Mouse (Mus musculus): ENCODE results near the gene Chn2. TPM values are rescaled to one million over a fixed set of nuclear protein-coding genes. Genes with fewer than 3 reads are reported as not detected.

Chn2 gene
- polyA plus RNA-seq, 1 experiment from 2014 or later = 6.2 TPM

DNA sequence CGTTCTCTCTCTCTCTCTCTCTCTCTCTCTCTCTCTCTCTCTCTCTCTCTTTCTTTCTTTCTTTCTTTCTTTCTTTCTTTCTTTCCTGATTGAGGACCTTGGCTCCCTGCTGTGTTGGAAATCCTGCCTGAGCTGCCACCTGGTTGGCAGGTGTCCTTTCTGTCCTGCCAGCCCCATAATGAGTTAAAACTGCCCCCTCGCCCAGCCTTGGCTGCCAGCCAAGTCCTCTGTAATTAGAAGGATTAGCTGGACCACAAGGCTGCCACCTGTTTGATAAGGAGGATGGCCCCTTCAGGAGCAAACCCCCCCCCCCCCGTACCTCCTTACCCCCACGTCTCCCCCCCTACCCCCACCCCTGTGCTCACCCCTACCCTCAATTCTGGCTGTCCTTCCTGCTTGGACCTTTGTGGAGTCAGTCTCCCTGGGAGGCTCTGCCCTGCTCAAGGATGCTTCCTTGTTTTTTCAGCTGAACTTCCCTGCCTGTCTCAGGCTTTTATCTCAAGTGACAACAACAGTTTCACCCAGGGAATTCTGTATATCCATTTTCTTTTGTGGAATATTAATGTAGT is 72.1 kb downstream of the Chn2 start:
- Histone ChIP-seq H3K9me3 (replicated peaks; ENCODE audit: control insufficient read depth, low read length) (no peaks in the 10 kb centered on the region), H3K4me1 (ENCODE audit: control insufficient read depth, insufficient read depth, low read length) (peaks cover 7% of the 10 kb centered on the region), H3K36me3 (ENCODE audit: control insufficient read depth, insufficient read depth, low read length) (no peaks in the 10 kb centered on the region), H3K27me3 (ENCODE audit: control insufficient read depth, insufficient read depth, low read length) (no peaks in the 10 kb centered on the region), H3K27ac (ENCODE audit: low read depth, low read length) (no peak overlapping the region), H3K4me3 (ENCODE audit: low read depth, low read length) (no peak overlapping the region), H3K4me2 (no peak overlapping the region), H3K9ac (ENCODE audit: low read depth, low read length) (no peak overlapping the region)
- 15% methylated on average over 4 of the region's 4 CpGs for WGBS (ENCODE audit: insufficient replicate concordance)
- no peak for ATAC-seq (replicated peaks; ENCODE audit: insufficient number of reproducible peaks, low FRiP score, low TSS enrichment)

DNA sequence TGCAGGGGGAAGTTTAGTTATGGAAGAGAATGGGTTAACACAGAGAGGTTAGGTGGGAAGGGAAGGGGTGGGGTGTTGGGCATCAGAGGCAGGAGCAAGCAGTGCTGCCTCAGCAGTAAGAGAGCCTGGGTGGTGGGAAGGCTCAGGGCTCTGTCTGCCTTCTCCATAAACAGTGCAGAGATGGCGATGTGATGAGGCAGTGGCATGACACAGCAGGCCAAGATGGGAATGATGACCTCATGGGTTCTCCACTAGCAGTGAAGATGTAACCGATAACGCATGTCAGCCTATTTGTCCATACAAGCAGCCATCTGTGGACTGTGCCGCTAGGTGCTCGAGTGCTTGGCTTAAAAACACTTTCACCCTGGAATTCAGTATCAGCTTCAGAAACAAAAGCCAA is 74.0 kb downstream of the Chn2 start:
- H3K4me1 ChIP-seq (ENCODE audit: control insufficient read depth, insufficient read depth, low read length) = peaks cover 7% of the 10 kb centered on the region
- H3K36me3 ChIP-seq (ENCODE audit: control insufficient read depth, insufficient read depth, low read length) = no peaks in the 10 kb centered on the region
- no peak overlapping the region for H3K9ac ChIP-seq (ENCODE audit: low read depth, low read length)
- 72% methylated on average over 5 of the region's 5 CpGs for WGBS (ENCODE audit: insufficient replicate concordance)
- no peaks in the 10 kb centered on the region for H3K27me3 ChIP-seq (ENCODE audit: control insufficient read depth, insufficient read depth, low read length)
- H3K4me3 ChIP-seq (ENCODE audit: low read depth, low read length) = no peak overlapping the region
- H3K9me3 ChIP-seq (replicated peaks; ENCODE audit: control insufficient read depth, low read length) = no peaks in the 10 kb centered on the region
- H3K27ac ChIP-seq (ENCODE audit: low read depth, low read length) = no peak overlapping the region
- no peak overlapping the region for H3K4me2 ChIP-seq
- no peak for ATAC-seq (replicated peaks; ENCODE audit: insufficient number of reproducible peaks, low FRiP score, low TSS enrichment)

DNA sequence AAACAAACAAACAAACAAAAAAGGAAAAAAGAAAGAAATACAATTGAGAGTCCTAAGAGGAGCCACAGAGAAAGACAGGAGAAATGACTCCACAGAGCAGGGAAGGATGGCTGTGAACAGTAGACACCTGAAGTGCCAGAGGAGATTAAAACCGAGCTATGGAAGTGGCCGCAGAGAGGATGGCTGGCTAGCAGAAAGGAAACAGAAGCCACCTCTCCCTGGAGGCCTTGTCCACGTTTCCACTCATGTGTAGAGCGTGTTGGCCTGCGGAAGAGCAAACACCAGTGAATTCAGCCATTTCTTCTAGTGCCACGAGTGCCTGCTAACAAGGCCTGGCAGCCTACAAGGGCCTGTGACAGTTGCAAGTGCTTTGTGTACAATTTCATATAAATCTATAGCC is 75.1 kb downstream of the Chn2 start:
- no peaks in the 10 kb centered on the region for H3K9me3 ChIP-seq (replicated peaks; ENCODE audit: control insufficient read depth, low read length)
- no peak overlapping the region for H3K9ac ChIP-seq (ENCODE audit: low read depth, low read length)
- no peak overlapping the region for H3K4me2 ChIP-seq
- 79% methylated on average over 6 of the region's 6 CpGs for WGBS (ENCODE audit: insufficient replicate concordance)
- ATAC-seq (replicated peaks; ENCODE audit: insufficient number of reproducible peaks, low FRiP score, low TSS enrichment) = no peak
- H3K4me1 ChIP-seq (ENCODE audit: control insufficient read depth, insufficient read depth, low read length) = peaks cover 7% of the 10 kb centered on the region
- no peak overlapping the region for H3K27ac ChIP-seq (ENCODE audit: low read depth, low read length)
- H3K36me3 ChIP-seq (ENCODE audit: control insufficient read depth, insufficient read depth, low read length) = no peaks in the 10 kb centered on the region
- H3K27me3 ChIP-seq (ENCODE audit: control insufficient read depth, insufficient read depth, low read length) = no peaks in the 10 kb centered on the region
- H3K4me3 ChIP-seq (ENCODE audit: low read depth, low read length) = no peak overlapping the region

DNA sequence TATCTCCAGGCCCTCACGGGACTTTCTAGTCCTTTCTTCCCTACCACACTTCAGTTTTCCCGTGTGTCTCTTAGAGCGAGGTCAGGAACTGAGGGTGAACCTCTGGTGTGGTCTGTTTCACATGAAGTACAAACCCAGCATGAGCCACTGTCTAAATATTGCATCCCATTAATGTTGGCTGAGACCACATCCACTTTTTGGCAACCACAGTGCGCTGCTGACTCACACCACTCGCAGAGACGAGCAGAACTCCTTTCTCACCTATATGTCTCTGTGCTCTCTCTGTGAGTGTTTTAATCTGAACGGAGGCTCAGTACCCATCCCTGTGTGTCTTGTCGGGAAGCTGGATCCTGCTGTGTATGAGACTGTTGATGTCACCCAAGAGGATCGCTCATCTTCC is 76.9 kb downstream of the Chn2 start:
- Histone ChIP-seq H3K4me2 (no peak overlapping the region), H3K9ac (ENCODE audit: low read depth, low read length) (no peak overlapping the region), H3K9me3 (replicated peaks; ENCODE audit: control insufficient read depth, low read length) (no peaks in the 10 kb centered on the region), H3K36me3 (ENCODE audit: control insufficient read depth, insufficient read depth, low read length) (no peaks in the 10 kb centered on the region), H3K4me1 (ENCODE audit: control insufficient read depth, insufficient read depth, low read length) (peaks cover 11% of the 10 kb centered on the region), H3K27ac (ENCODE audit: low read depth, low read length) (no peak overlapping the region), H3K4me3 (ENCODE audit: low read depth, low read length) (no peak overlapping the region), H3K27me3 (ENCODE audit: control insufficient read depth, insufficient read depth, low read length) (no peaks in the 10 kb centered on the region)
- WGBS (ENCODE audit: insufficient replicate concordance) = 87% methylated on average over 9 of the region's 9 CpGs
- ATAC-seq (replicated peaks; ENCODE audit: insufficient number of reproducible peaks, low FRiP score, low TSS enrichment) = no peak

DNA sequence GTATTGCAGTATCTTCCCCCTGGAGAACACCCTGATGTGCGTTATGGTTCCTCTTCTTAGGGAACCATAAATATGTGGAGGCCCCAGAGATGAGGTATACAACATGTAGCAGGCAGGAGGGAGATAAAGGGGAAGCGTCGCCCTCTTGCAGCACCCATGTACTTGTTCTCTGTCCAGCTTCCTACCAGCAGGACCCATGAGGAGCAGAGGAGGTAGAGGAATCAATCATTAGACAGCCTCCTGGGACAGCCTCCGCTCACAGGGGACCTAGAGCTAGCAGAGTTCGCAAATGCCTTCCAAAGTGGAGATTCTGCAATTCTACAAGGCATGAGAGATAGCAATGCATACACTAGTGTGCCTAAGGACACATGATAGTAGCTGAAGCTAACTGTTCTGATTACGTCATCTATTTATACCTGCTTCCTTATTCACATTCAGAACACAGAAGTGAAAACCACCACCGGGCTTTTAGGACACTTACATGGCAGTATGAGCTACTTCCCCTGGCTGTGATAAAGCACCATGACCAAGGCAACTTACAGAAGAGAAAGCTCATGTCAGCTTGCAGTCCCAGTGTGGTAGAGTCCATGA is 77.7 kb downstream of the Chn2 start:
- Histone ChIP-seq H3K4me2 (no peak overlapping the region), H3K27ac (ENCODE audit: low read depth, low read length) (no peak overlapping the region), H3K36me3 (ENCODE audit: control insufficient read depth, insufficient read depth, low read length) (no peaks in the 10 kb centered on the region), H3K4me3 (ENCODE audit: low read depth, low read length) (no peak overlapping the region), H3K4me1 (ENCODE audit: control insufficient read depth, insufficient read depth, low read length) (peaks cover 6% of the 10 kb centered on the region; the same call in 1 of the 2 replicates), H3K27me3 (ENCODE audit: control insufficient read depth, insufficient read depth, low read length) (no peaks in the 10 kb centered on the region), H3K9me3 (replicated peaks; ENCODE audit: control insufficient read depth, low read length) (no peaks in the 10 kb centered on the region), H3K9ac (ENCODE audit: low read depth, low read length) (no peak overlapping the region)
- ATAC-seq (replicated peaks; ENCODE audit: insufficient number of reproducible peaks, low FRiP score, low TSS enrichment) = no peak
- 81% methylated on average over 7 of the region's 7 CpGs for WGBS (ENCODE audit: insufficient replicate concordance)

DNA sequence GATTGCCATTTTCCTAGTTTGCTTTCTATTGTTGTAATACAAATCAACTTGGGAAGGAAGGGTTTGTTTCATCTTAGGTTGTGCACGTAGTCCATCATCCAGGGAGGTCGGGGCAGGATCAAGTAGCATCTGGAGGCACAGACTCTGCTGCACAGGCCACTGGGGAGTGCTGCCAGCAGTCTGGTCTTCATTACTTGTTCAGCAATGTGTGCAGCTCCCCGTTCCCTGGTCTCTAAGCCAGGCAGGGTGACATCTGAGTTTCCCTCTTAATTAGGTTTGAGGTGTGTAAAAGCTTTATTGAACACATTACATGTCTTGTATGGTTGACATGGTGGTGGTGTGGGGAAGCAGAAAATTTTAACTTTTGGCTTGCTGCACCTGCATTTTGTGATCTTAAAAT is 79.0 kb downstream of the Chn2 start:
- Histone ChIP-seq H3K4me2 (no peak overlapping the region), H3K4me3 (ENCODE audit: low read depth, low read length) (no peak overlapping the region), H3K36me3 (ENCODE audit: control insufficient read depth, insufficient read depth, low read length) (no peaks in the 10 kb centered on the region), H3K4me1 (ENCODE audit: control insufficient read depth, insufficient read depth, low read length) (peaks cover 6% of the 10 kb centered on the region; the same call in 1 of the 2 replicates), H3K9ac (ENCODE audit: low read depth, low read length) (no peak overlapping the region), H3K27me3 (ENCODE audit: control insufficient read depth, insufficient read depth, low read length) (no peaks in the 10 kb centered on the region), H3K9me3 (replicated peaks; ENCODE audit: control insufficient read depth, low read length) (no peaks in the 10 kb centered on the region), H3K27ac (ENCODE audit: low read depth, low read length) (no peak overlapping the region)
- ATAC-seq (replicated peaks; ENCODE audit: insufficient number of reproducible peaks, low FRiP score, low TSS enrichment) = no peak
- 77% methylated on average over 3 of the region's 3 CpGs for WGBS (ENCODE audit: insufficient replicate concordance)

DNA sequence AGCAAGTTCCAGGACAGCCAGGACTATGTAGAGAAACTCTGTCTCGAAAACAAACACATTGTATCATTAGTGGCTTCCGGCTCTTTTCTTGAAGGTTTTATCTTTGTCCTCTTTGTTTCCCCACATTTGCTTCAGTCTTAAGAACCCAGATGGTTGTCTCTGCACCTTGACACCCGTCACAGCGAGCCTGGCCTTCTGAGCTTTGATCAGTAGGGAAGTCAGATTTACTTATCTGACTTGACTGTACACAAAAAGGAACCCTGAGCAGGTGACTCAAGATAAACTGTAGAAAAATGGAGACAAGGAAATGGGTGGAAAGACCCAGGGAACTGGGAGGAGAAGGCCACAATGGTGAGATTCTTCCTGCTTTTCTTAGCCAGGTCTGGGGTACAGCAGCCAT is 79.5 kb downstream of the Chn2 start:
- no peak overlapping the region for H3K27ac ChIP-seq (ENCODE audit: low read depth, low read length)
- no peak overlapping the region for H3K9ac ChIP-seq (ENCODE audit: low read depth, low read length)
- 60% methylated on average over 4 of the region's 4 CpGs for WGBS (ENCODE audit: insufficient replicate concordance)
- ATAC-seq (replicated peaks; ENCODE audit: insufficient number of reproducible peaks, low FRiP score, low TSS enrichment) = no peak
- no peak overlapping the region for H3K4me3 ChIP-seq (ENCODE audit: low read depth, low read length)
- peaks cover 6% of the 10 kb centered on the region; the same call in 1 of the 2 replicates for H3K4me1 ChIP-seq (ENCODE audit: control insufficient read depth, insufficient read depth, low read length)
- H3K9me3 ChIP-seq (replicated peaks; ENCODE audit: control insufficient read depth, low read length) = no peaks in the 10 kb centered on the region
- no peaks in the 10 kb centered on the region for H3K27me3 ChIP-seq (ENCODE audit: control insufficient read depth, insufficient read depth, low read length)
- H3K36me3 ChIP-seq (ENCODE audit: control insufficient read depth, insufficient read depth, low read length) = no peaks in the 10 kb centered on the region
- H3K4me2 ChIP-seq = no peak overlapping the region

DNA sequence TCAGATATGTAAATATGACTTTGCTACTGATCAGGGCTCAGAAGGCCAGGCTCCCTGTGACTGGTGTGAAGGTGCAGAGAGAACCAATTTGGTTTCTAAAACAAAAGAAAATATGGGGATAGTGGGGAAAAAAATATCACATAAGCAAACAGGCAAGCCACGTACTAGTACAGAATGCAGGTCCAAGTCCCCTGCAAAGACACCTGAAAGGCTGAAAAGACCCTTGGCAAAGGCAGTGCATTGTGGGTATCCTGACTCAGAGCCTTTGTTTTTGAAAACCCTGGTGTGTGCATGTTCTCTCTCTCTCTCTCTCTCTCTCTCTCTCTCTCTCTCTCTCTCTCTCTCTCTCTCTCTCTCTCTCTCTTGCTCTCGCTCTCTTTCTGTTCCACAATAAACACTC is 80.1 kb downstream of the Chn2 start:
- Histone ChIP-seq H3K4me3 (ENCODE audit: low read depth, low read length) (no peak overlapping the region), H3K4me2 (no peak overlapping the region), H3K36me3 (ENCODE audit: control insufficient read depth, insufficient read depth, low read length) (no peaks in the 10 kb centered on the region), H3K27me3 (ENCODE audit: control insufficient read depth, insufficient read depth, low read length) (no peaks in the 10 kb centered on the region), H3K9me3 (replicated peaks; ENCODE audit: control insufficient read depth, low read length) (no peaks in the 10 kb centered on the region), H3K9ac (ENCODE audit: low read depth, low read length) (no peak overlapping the region), H3K27ac (ENCODE audit: low read depth, low read length) (no peak overlapping the region), H3K4me1 (ENCODE audit: control insufficient read depth, insufficient read depth, low read length) (peaks cover 6% of the 10 kb centered on the region; the same call in 1 of the 2 replicates)
- 84% methylated on average over 2 of the region's 2 CpGs for WGBS (ENCODE audit: insufficient replicate concordance)
- no peak for ATAC-seq (replicated peaks; ENCODE audit: insufficient number of reproducible peaks, low FRiP score, low TSS enrichment)

Data from heart, embryonic 11.5 days (tissue).